Mouse (Mus musculus): ENCODE data around the gene Arhgef6. TPM values are rescaled to one million over a fixed set of nuclear protein-coding genes. Genes with fewer than 3 reads are reported as not detected.

Gene Arhgef6
- total and polyA plus RNA-seq, 3 experiments = 1.1 to 3.3 TPM; not detected in 1

DNA sequence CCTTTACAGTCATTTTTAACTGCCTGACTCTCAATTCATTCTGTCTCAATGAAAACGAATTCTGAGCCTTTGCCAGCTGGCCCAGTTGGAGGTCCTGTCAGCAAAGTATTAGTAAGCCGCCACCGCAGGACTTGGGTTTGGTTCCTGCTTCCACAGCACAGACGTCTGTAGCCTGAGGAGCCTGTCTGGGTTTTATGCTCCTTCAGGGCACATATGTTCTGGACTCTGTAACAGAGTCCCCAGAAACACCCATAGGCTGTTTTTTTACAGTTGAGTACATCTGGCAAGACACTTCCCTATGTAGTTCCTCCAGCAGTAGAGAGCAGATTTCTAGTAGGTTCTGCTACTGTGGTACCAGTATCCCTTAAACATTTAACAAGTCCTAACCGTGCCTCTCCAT lies 42.4 kb upstream of the Arhgef6 start:
- Histone ChIP-seq H3K9me3 (replicated peaks; ENCODE audit: insufficient read depth, low read length) (no peaks in the 10 kb centered on the region), H3K79me2 (ENCODE audit: control insufficient read depth, insufficient read depth, low read length, poor library complexity) (no peaks in the 10 kb centered on the region), H3K27ac (ENCODE audit: control insufficient read depth, low read depth, low read length) (no peak overlapping the region), H3K4me1 (ENCODE audit: control insufficient read depth in 1 of 2, insufficient read depth in 2 of 2, low read length in 2 of 2) (no peaks in the 10 kb centered on the region), H3K27me3 (ENCODE audit: control insufficient read depth in 1 of 2, insufficient read depth in 2 of 2, low read length in 2 of 2) (no peaks in the 10 kb centered on the region), H3K36me3 (ENCODE audit: control insufficient read depth in 1 of 2, insufficient read depth in 2 of 2, low read length in 2 of 2) (peaks cover 0 to 18% of the 10 kb centered on the region in 2 experiments; a peak in 2 of 4 replicates), H3K9ac (ENCODE audit: control insufficient read depth, low read depth, low read length, poor library complexity, severe bottlenecking) (no peak overlapping the region), H3K4me3 (ENCODE audit: control insufficient read depth in 1 of 2, insufficient read depth in 1 of 2, low read depth in 2 of 2, low read length in 2 of 2) (no peak overlapping the region)
- no peak for TF ChIP-seq TAL1 (IDR thresholded peaks at IDR 0.05; ENCODE audit: low read length)
- TF ChIP-seq CHD1 (IDR thresholded peaks at IDR 0.05; ENCODE audit: low read depth, low read length) = no peak
- no peak for TF ChIP-seq ELF1 (IDR thresholded peaks at IDR 0.05; ENCODE audit: low read depth, low read length)
- TF ChIP-seq POLR2AphosphoS2 (IDR thresholded peaks at IDR 0.05; ENCODE audit: low read length) = no peak; the same call in 1 of the 2 replicates
- TF ChIP-seq ZMIZ1 (IDR thresholded peaks at IDR 0.05; ENCODE audit: low read depth, low read length) = no peak
- no peak for TF ChIP-seq KAT2A (conservative IDR thresholded peaks at IDR 0.05; ENCODE audit: low read depth, low read length)
- DNase-seq (ENCODE audit: low read depth, low spot score) = no peak

DNA sequence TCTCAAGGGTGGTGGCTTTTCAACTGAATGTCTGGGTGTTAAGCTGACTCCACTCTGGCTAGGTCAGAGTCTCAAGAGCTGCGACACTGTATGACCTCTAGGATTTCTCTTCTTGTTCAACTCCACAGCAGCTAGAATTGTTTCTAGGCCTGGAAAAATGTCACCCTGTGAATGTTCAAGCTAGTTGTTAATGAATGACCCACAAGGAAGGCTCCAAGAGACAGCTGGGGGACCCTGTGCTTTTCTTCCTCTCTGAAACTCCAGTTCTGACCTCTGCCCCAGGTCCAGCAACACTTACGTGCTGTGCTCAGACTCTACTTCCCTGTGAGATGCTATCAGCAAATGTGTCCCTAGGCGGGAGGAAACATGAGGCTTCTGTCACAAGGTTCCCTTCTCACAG lies 40.0 kb upstream of the Arhgef6 start:
- Histone ChIP-seq H3K9ac (ENCODE audit: control insufficient read depth, low read depth, low read length, poor library complexity, severe bottlenecking) (no peak overlapping the region), H3K4me1 (ENCODE audit: control insufficient read depth in 1 of 2, insufficient read depth in 2 of 2, low read length in 2 of 2) (no peaks in the 10 kb centered on the region), H3K9me3 (replicated peaks; ENCODE audit: insufficient read depth, low read length) (no peaks in the 10 kb centered on the region), H3K27me3 (ENCODE audit: control insufficient read depth in 1 of 2, insufficient read depth in 2 of 2, low read length in 2 of 2) (no peaks in the 10 kb centered on the region), H3K36me3 (ENCODE audit: control insufficient read depth in 1 of 2, insufficient read depth in 2 of 2, low read length in 2 of 2) (peaks cover 0 to 10% of the 10 kb centered on the region in 2 experiments; a peak in 2 of 4 replicates), H3K79me2 (ENCODE audit: control insufficient read depth, insufficient read depth, low read length, poor library complexity) (no peaks in the 10 kb centered on the region), H3K4me3 (ENCODE audit: control insufficient read depth in 1 of 2, insufficient read depth in 1 of 2, low read depth in 2 of 2, low read length in 2 of 2) (no peak overlapping the region), H3K27ac (ENCODE audit: control insufficient read depth, low read depth, low read length) (no peak overlapping the region)
- TF ChIP-seq CHD1 (IDR thresholded peaks at IDR 0.05; ENCODE audit: low read depth, low read length) (no peak), EP300 (IDR thresholded peaks at IDR 0.05; ENCODE audit: low read depth in 1 of 2, low read length in 2 of 2) (no peak), NELFE (IDR thresholded peaks at IDR 0.05; ENCODE audit: low read depth, low read length) (no peak), CTCF (IDR thresholded peaks at IDR 0.05 in 2 of 3, conservative IDR thresholded peaks at IDR 0.05 in 1 of 3; ENCODE audit: control insufficient read depth in 1 of 3, insufficient read depth in 1 of 3, low read depth in 2 of 3, low read length in 3 of 3, poor library complexity in 1 of 3, severe bottlenecking in 1 of 3) (no peak), POLR2AphosphoS2 (IDR thresholded peaks at IDR 0.05; ENCODE audit: low read length) (no peak), HCFC1 (IDR thresholded peaks at IDR 0.05; ENCODE audit: low read depth, low read length) (no peak), GABPA (IDR thresholded peaks at IDR 0.05; ENCODE audit: low read depth, low read length) (no peak), MAFK (IDR thresholded peaks at IDR 0.05; ENCODE audit: borderline replicate concordance, low read depth, low read length) (no peak), TCF12 (IDR thresholded peaks at IDR 0.05; ENCODE audit: low read depth, low read length) (no peak), ETS1 (IDR thresholded peaks at IDR 0.05; ENCODE audit: low read depth, low read length) (no peak), SMC3 (IDR thresholded peaks at IDR 0.05; ENCODE audit: low read depth, low read length) (no peak), MXI1 (IDR thresholded peaks at IDR 0.05; ENCODE audit: low read depth, low read length) (no peak), POLR2A (IDR thresholded peaks at IDR 0.05; ENCODE audit: control insufficient read depth in 1 of 2, insufficient read depth in 1 of 2, low read depth in 1 of 2, low read length in 2 of 2, poor library complexity in 1 of 2) (no peak), NRF1 (IDR thresholded peaks at IDR 0.05; ENCODE audit: insufficient read depth, low read depth, low read length, poor library complexity, severe bottlenecking) (no peak), POLR2AphosphoS5 (IDR thresholded peaks at IDR 0.05; ENCODE audit: borderline replicate concordance, low read depth, low read length) (no peak), USF1 (IDR thresholded peaks at IDR 0.05; ENCODE audit: low read depth, low read length) (no peak)
- DNase-seq (ENCODE audit: low read depth, low spot score) = no peak

All from MEL (cell line).